Mouse (Mus musculus): ENCODE measurements around the gene Anxa1. TPM values are rescaled to one million over a fixed set of nuclear protein-coding genes. Genes with fewer than 3 reads are reported as not detected.

The Anxa1 gene
- 420 TPM for polyA plus RNA-seq (2014; fragmentation: Illumina TruSeq; extraction: RNeasy Lipid Tissue Mini Kit (QIAGEN cat#74804); ENCODE audit: low read depth, low replicate concordance)

DNA sequence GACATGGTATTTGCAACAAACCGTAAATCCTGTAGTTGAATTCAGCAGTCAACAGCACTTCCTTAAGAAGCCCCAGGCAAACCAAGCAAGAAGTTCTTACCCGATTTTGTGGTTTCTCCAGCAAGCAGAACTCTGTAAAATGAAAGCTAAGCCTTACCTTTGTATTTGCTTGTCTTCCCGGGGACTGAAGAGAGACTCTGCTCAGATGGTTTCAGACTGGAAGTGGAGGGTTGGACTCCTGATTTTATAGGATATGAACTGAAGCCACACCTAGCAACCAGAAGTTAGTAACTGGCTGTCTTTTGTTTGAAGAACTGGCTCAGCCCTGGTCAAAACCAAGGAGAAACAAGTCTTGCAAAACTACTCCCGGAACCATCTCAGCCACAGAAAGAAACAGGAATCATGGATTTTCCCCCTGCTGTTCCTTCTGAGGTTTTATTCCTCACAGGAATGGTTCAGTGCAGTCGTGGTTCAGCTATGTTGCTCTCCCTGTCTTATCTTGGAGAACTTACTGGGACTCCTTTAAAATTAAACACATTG, at the start of gene Anxa1:
TSS of gene Anxa1 (minus strand) at position 490 of the 540 bp plus-strand sequence.

Other genes starting within 250 kb of the Anxa1 start
- 156 TPM for gene Aldh1a1, start 101.8 kb upstream of the Anxa1 start, polyA plus RNA-seq (2014; fragmentation: Illumina TruSeq; extraction: RNeasy Lipid Tissue Mini Kit (QIAGEN cat#74804); ENCODE audit: low read depth, low replicate concordance)

Data from sigmoid colon, adult 10 weeks (tissue).